Mouse (Mus musculus) duodenum, adult 2 months (tissue): Measurements from ENCODE around the gene Ms4a12. TPM values are rescaled to one million over a fixed set of nuclear protein-coding genes. Genes with fewer than 3 reads are reported as not detected.

Experiments used
- polyA plus RNA-seq: library from polyadenylated mRNA; depleted of rRNA; stranded (reverse); fragments of >200 nt; gene quantifications from 2 replicates; pipeline ENCODE4 v1.2.3, GENCODE M21; 2012; ENCODE audit warnings: low replicate concordance; rRNA removed

Gene Ms4a12
- 6.5 and 10.0 TPM in 2 replicates for polyA plus RNA-seq

GRCm38 (mm10) chr19:11232348-11232747, at the start of gene Ms4a12:
Ms4a12 (minus strand) TSS chr19:11232448.

GRCm38 (mm10) chr19:11266052-11266845, 34.0 kb upstream of the Ms4a12 start, which contains the start of gene Ms4a1:
Ms4a1 (minus strand) TSS chr19:11266241.

GRCm38 (mm10) chr19:11196546-11196945, 35.7 kb downstream of the Ms4a12 start, which contains the start of gene Ms4a13:
Ms4a13 (minus strand) TSS chr19:11196737.

GRCm38 (mm10) chr19:11165172-11165571, 67.1 kb downstream of the Ms4a12 start, which contains the start of gene 1700025F22Rik:
1700025F22Rik (minus strand) TSS chr19:11165320.

Other genes starting within 250 kb of the Ms4a12 start
- 0.36 and 0.88 TPM in 2 replicates for gene Ms4a15, start 239.2 kb downstream of the Ms4a12 start, polyA plus RNA-seq
- 46.6 and 64.7 TPM in 2 replicates for gene Ms4a18, start 214.4 kb downstream of the Ms4a12 start, polyA plus RNA-seq
- 154 and 309 TPM in 2 replicates for gene Ms4a8a, start 151.3 kb downstream of the Ms4a12 start, polyA plus RNA-seq
- not detected in 2 replicates for gene 1700017D01Rik, start 101.6 kb downstream of the Ms4a12 start, polyA plus RNA-seq
- gene 1700025F22Rik, start 67.1 kb downstream of the Ms4a12 start, polyA plus RNA-seq = not detected in 2 replicates
- not detected in 2 replicates for gene Ms4a13, start 35.7 kb downstream of the Ms4a12 start, polyA plus RNA-seq
- gene Ms4a1, start 33.8 kb upstream of the Ms4a12 start, polyA plus RNA-seq = 0.12 TPM in 1 of 2 replicates, not detected in the other
- gene Ms4a5, start 51.4 kb upstream of the Ms4a12 start, polyA plus RNA-seq = not detected in 2 replicates
- gene Ms4a14, start 82.0 kb upstream of the Ms4a12 start, polyA plus RNA-seq = 0.14 TPM in 1 of 2 replicates, not detected in the other
- gene Ms4a7, start 103.7 kb upstream of the Ms4a12 start, polyA plus RNA-seq = 0.34 and 0.76 TPM in 2 replicates
- 0.51 TPM in 1 of 2 replicates, not detected in the other for gene Ms4a4a, start 143.1 kb upstream of the Ms4a12 start, polyA plus RNA-seq
- gene Ms4a4c, start 172.3 kb upstream of the Ms4a12 start, polyA plus RNA-seq = 0.05 TPM in 1 of 2 replicates, not detected in the other
- 0.87 and 1.2 TPM in 2 replicates for gene Ms4a4b, start 211.1 kb upstream of the Ms4a12 start, polyA plus RNA-seq
- gene Ms4a6c, start 236.9 kb upstream of the Ms4a12 start, polyA plus RNA-seq = 0.33 and 0.56 TPM in 2 replicates